Mouse (Mus musculus): ENCODE data around the gene Vsig2.

- TF ChIP-seq CTCF (conservative IDR thresholded peaks at IDR 0.05; ENCODE audit: insufficient read depth, insufficient read length, low read depth, low read length) (no peak), POLR2A (IDR thresholded peaks at IDR 0.05; ENCODE audit: low read depth, low read length) (no peak)
Measured at GRCm38 (mm10) chr9:37541851-37542642, 3.0 kb downstream of the Vsig2 start.
